Comparison of ENCODE assay signal across 9 mouse cellular contexts in the genomic region with DNA sequence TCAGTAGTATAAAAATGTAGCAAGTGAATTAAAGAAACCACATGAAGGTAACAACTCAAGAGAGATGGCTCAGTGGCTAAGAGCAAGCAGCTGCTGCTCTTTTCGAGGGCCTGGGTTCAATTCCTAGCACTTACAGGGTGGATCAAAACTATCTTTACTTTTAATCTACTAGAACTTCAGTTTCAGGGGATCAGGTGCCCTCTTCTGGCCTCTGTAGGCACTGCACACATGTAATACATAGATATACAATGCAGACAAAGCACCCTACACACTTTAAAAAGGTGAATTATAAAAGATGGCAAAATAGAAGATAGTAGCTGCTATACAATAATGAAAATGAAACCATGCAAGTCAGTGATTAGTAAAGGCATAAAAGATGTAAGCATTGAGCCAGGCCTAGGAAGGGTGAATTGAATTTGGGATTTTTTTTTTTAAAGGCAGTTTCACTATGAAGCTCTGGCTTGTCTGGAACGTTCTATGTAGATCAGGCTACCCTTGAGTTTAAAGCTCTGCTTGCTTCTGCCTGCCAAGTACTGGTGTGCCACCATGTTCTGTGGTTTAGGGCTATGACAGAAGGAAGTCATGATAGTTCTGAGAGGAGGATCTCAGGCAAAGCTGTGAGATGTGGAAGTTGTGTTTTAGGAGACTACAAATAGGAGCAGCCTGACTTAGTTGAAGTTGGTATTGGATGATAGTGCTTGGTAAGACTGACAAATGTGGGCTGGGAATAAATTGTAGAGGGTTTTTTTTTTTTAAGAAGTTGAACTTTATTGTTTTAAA. TPM values are rescaled to one million over a fixed set of nuclear protein-coding genes. Genes with fewer than 3 reads are reported as not detected.
DNase-seq lines count a peak whose midpoint lies in the region; ATAC-seq and TF ChIP-seq lines count a peak whose summit lies in the region.
"Had no signal": no experiment of that assay in that cellular context is flagged by ENCODE, and none has a peak within 500 bp of the region (broad histone marks: within the 10 kb centered on the region; RNA-seq: fewer than 3 reads in every experiment).

No protein-coding gene starts in this region.

- no peak overlapping the region for H3K9ac ChIP-seq in neural tube, embryonic 11.5 days (ENCODE audit: low read length)
- H3K9ac ChIP-seq: limb, embryonic 12.5 days had no signal

- no peaks in the 10 kb centered on the region for H3K36me3 ChIP-seq in neural tube, embryonic 11.5 days (ENCODE audit: control insufficient read depth, insufficient read depth, low read length)

- no peaks in the 10 kb centered on the region for H3K4me1 ChIP-seq in neural tube, embryonic 11.5 days (ENCODE audit: control insufficient read depth, insufficient read depth, low read length)
- H3K4me1 ChIP-seq: limb, embryonic 12.5 days had no signal

- ATAC-seq in neural tube, embryonic 11.5 days (ENCODE audit: insufficient read depth, low FRiP score, low TSS enrichment), result no peak
- no peak for ATAC-seq in cerebellum, adult (ENCODE audit: insufficient number of reproducible peaks, low FRiP score, low TSS enrichment)

- H3K9me3 ChIP-seq in neural tube, embryonic 11.5 days (ENCODE audit: control insufficient read depth, low read length), result no peaks in the 10 kb centered on the region
- H3K9me3 ChIP-seq: limb, embryonic 12.5 days had no signal

- H3K27me3 ChIP-seq in neural tube, embryonic 11.5 days (ENCODE audit: control insufficient read depth, insufficient read depth, low read length), result no peaks in the 10 kb centered on the region
- H3K27me3 ChIP-seq: limb, embryonic 12.5 days had no signal

- DNase-seq in gastrocnemius, postnatal 10 days, result peak; percentile 10
- DNase-seq in gastrocnemius, postnatal 14 days, result no peak
- peak; percentile 25 for DNase-seq in neural tube, embryonic 11.5 days (ENCODE audit: low spot score)
- no peak for DNase-seq in neural tube, embryonic 10.5 days (ENCODE audit: extremely low spot score, low spot score)
- DNase-seq in brain, embryonic 14.5 days (ENCODE audit: low read depth), result peak; percentile 43
- DNase-seq in lung, postnatal 10 days, result peak; percentile 27
- DNase-seq in urinary bladder, postnatal 36 days (ENCODE audit: low spot score in 2 of 2), result no peak

- 96% methylated on average over 2 of the region's 2 CpGs for WGBS in neural tube, embryonic 11.5 days

- H3K4me2 ChIP-seq in neural tube, embryonic 11.5 days (ENCODE audit: low read depth), result no peak overlapping the region
- H3K4me2 ChIP-seq: limb, embryonic 12.5 days had no signal

- no peak for TF ChIP-seq POLR2A in brain, embryonic 14.5 days (IDR thresholded peaks at IDR 0.05; ENCODE audit: borderline replicate concordance, extremely low read depth, insufficient read depth, insufficient read length, poor library complexity, severe bottlenecking)

- 0 out of 2 replicates have a peak, but pooled peaks have one; percentile 17 for TF ChIP-seq CTCF in brain, embryonic 14.5 days (IDR thresholded peaks at IDR 0.05; ENCODE audit: borderline replicate concordance, extremely low read depth, insufficient read depth, insufficient read length)

- H3K27ac ChIP-seq in neural tube, embryonic 11.5 days (ENCODE audit: low read depth, low read length), result no peak overlapping the region
- H3K27ac ChIP-seq: limb, embryonic 12.5 days had no signal

- intact Hi-C loops in gastrocnemius, postnatal 14 days (cut with DNase I; ENCODE audit: low total_unique reads), result loop anchor here (10.0 kb wide), 1 partner anchor 185 kb away; no protein-coding TSS in a partner anchor

- H3K4me3 ChIP-seq in neural tube, embryonic 11.5 days (ENCODE audit: low read depth, low read length), result no peak overlapping the region
- H3K4me3 ChIP-seq: limb, embryonic 12.5 days had no signal

RNA-seq across cellular contexts. Expression of gene Cenpi, which starts 11.5 kb away (rescaled TPM):
- total RNA-seq in gastrocnemius, postnatal 10 days (2021), result 1 to 10 TPM; 2.3 to 3.2 TPM
- 1 to 10 TPM; 1.4 to 1.5 TPM for total RNA-seq in gastrocnemius, postnatal 14 days (2021)
- 24.2 and 28.5 TPM in 2 replicates for polyA plus RNA-seq in neural tube, embryonic 11.5 days (2014; fragmentation: Nextera tagmentation; extraction: Ambion mirVana)
- polyA plus RNA-seq in brain, embryonic 14.5 days (2012; rRNA removed), result 5.6 and 10.9 TPM in 2 replicates

RNA-seq across cellular contexts. Expression of gene Tmem35a, which starts 24.3 kb away (rescaled TPM):
- 1 to 10 TPM; 1.5 to 1.7 TPM for total RNA-seq in gastrocnemius, postnatal 10 days (2021)
- total RNA-seq in gastrocnemius, postnatal 14 days (2021), result under 1 TPM; 0.80 to 0.84 TPM
- 20.4 and 24.0 TPM in 2 replicates for polyA plus RNA-seq in neural tube, embryonic 11.5 days (2014; fragmentation: Nextera tagmentation; extraction: Ambion mirVana)
- 56.7 and 88.4 TPM in 2 replicates for polyA plus RNA-seq in brain, embryonic 14.5 days (2012; rRNA removed)

RNA-seq across cellular contexts. Expression of gene Trmt2b, which starts 42.6 kb away (rescaled TPM):
- 10 to 100 TPM in 1 of 2 experiments, 1 to 10 TPM in 1; 9.2 to 10.6 TPM for total RNA-seq in gastrocnemius, postnatal 10 days (2021)
- total RNA-seq in gastrocnemius, postnatal 14 days (2021), result 10 to 100 TPM in 1 of 2 experiments, 1 to 10 TPM in 1; 8.7 to 13.2 TPM
- 6.6 and 7.9 TPM in 2 replicates for polyA plus RNA-seq in neural tube, embryonic 11.5 days (2014; fragmentation: Nextera tagmentation; extraction: Ambion mirVana)
- polyA plus RNA-seq in brain, embryonic 14.5 days (2012; rRNA removed), result 4.5 and 5.6 TPM in 2 replicates

Comparison
In these comparisons a context has a peak if more than half of its experiments do, and no peak if none do; other contexts are left out.
1. DNase-seq: peak in gastrocnemius, postnatal 10 days (single experiment), neural tube, embryonic 11.5 days (single experiment), brain, embryonic 14.5 days (single experiment) and lung, postnatal 10 days (single experiment); none in gastrocnemius, postnatal 14 days (single experiment), neural tube, embryonic 10.5 days (single experiment) and urinary bladder, postnatal 36 days (0 of 2).